7 mouse cellular contexts compared by ENCODE assay signal in the genomic region with DNA sequence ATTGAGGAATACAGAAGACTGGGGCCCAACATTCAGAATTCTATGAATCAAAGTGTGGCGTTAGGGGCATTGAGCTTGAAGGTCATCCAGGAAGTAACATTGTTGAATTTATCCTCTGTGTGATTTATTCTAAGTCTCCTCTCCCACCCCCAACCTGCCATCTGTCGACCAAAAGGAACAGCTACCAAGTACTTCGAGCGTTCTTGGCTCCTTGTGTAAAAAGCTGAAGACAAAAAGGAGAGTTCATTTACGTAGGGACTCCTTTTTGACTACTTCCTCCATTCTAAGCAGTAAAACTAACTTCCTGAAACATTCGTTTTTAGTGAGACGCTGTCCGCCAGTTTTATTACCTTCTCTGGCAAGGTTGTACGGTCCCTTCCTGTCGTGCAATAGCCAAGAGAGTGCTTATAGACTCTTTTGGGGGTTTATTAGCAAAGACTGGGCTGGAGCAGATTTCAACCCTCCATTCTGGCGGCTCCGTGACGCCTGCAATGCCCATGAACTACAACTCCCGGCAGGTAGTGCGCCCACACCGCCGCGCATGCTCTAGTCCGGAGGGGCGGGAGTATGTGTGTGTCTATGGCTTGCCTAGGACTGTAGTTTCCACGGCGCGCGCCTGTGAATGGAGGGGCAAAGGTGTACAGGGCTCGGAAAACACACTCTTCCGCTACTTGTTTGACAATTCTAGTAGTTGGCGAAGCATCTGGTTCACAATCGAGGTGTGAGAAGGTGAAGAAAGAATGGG. TPM values are rescaled to one million over a fixed set of nuclear protein-coding genes. Genes with fewer than 3 reads are reported as not detected.
A peak's percentile ranks its signal among the peaks of the same experiment; 100 is the strongest.
DNase-seq lines count a peak whose midpoint lies in the region; ATAC-seq lines count a peak whose summit lies in the region.

No protein-coding gene starts in this region.

- no peaks in the 10 kb centered on the region for H3K9me3 ChIP-seq in embryonic facial prominence, embryonic 10.5 days
- H3K9me3 ChIP-seq in limb, embryonic 10.5 days (replicated peaks): no peaks in the 10 kb centered on the region
- H3K9me3 ChIP-seq in midbrain, embryonic 13.5 days: no peaks in the 10 kb centered on the region

- peak overlapping the region; percentile 92 for H3K27ac ChIP-seq in embryonic facial prominence, embryonic 10.5 days (replicated peaks)
- peak overlapping the region; percentile 95 for H3K27ac ChIP-seq in limb, embryonic 10.5 days
- peak overlapping the region; percentile 90 for H3K27ac ChIP-seq in midbrain, embryonic 13.5 days

- peaks cover 36% of the 10 kb centered on the region for H3K36me3 ChIP-seq in embryonic facial prominence, embryonic 10.5 days (replicated peaks)
- peaks cover 36% of the 10 kb centered on the region for H3K36me3 ChIP-seq in limb, embryonic 10.5 days
- peaks cover 15% of the 10 kb centered on the region for H3K36me3 ChIP-seq in midbrain, embryonic 13.5 days

- peak overlapping the region; percentile 76 for H3K4me2 ChIP-seq in midbrain, embryonic 13.5 days (replicated peaks)

- under 1% methylated on average over 28 of the region's 28 CpGs for WGBS in embryonic facial prominence, embryonic 10.5 days
- under 1% methylated on average over 28 of the region's 28 CpGs for WGBS in limb, embryonic 10.5 days
- WGBS in midbrain, embryonic 13.5 days: under 1% methylated on average over 28 of the region's 28 CpGs

- peak; percentile 83 for ATAC-seq in granulocyte monocyte progenitor cell, adult 5-6 weeks (replicated peaks; ENCODE audit: poor library complexity, severe bottlenecking)
- ATAC-seq in midbrain, embryonic 13.5 days: peak; percentile 98

- H3K9ac ChIP-seq in midbrain, embryonic 13.5 days (replicated peaks): peak overlapping the region; percentile 73

- H3K4me1 ChIP-seq in embryonic facial prominence, embryonic 10.5 days: peaks cover 17% of the 10 kb centered on the region
- peaks cover 17% of the 10 kb centered on the region for H3K4me1 ChIP-seq in limb, embryonic 10.5 days
- H3K4me1 ChIP-seq in midbrain, embryonic 13.5 days (replicated peaks): peaks cover 33% of the 10 kb centered on the region

- peak; percentile 95 for DNase-seq in adrenal gland, postnatal 10 days
- peak; percentile 93 for DNase-seq in embryonic facial prominence, embryonic 10.5 days (ENCODE audit: low spot score)
- DNase-seq in kidney, adult 11 months: peak; percentile 95
- peak; percentile 90 for DNase-seq in limb, embryonic 10.5 days (ENCODE audit: low spot score)
- peak; percentile 92 for DNase-seq in spleen, adult 12 weeks (ENCODE audit: low spot score)

- H3K4me3 ChIP-seq in embryonic facial prominence, embryonic 10.5 days: peak overlapping the region; percentile 83
- H3K4me3 ChIP-seq in limb, embryonic 10.5 days: peak overlapping the region; percentile 86
- peak overlapping the region; percentile 74 for H3K4me3 ChIP-seq in midbrain, embryonic 13.5 days (replicated peaks)

- no peaks in the 10 kb centered on the region for H3K27me3 ChIP-seq in embryonic facial prominence, embryonic 10.5 days (replicated peaks; ENCODE audit: low read depth, poor library complexity, severe bottlenecking)
- H3K27me3 ChIP-seq in limb, embryonic 10.5 days (ENCODE audit: low read depth, poor library complexity, severe bottlenecking): no peaks in the 10 kb centered on the region
- H3K27me3 ChIP-seq in midbrain, embryonic 13.5 days: no peaks in the 10 kb centered on the region

RNA-seq across cellular contexts. Expression of a gene that starts 0.7 kb away (rescaled TPM):
- 10 to 100 TPM; 72.4 to 81.2 TPM for total RNA-seq in adrenal gland, postnatal 10 days (2021)
- polyA plus RNA-seq in embryonic facial prominence, embryonic 10.5 days (2016; fragmentation: Nextera tagmentation; extraction: Ambion mirVana): 33.8 and 35.3 TPM in 2 replicates
- 54.0 and 64.3 TPM in 2 replicates for total RNA-seq in granulocyte monocyte progenitor cell, adult 5-6 weeks (2014; fragmentation: Nextera tagmentation)
- 125 and 148 TPM in 2 replicates for total RNA-seq in granulocyte monocyte progenitor cell, adult 5-6 weeks (2017)
- polyA plus RNA-seq in limb, embryonic 10.5 days (2016; fragmentation: Nextera tagmentation; extraction: Ambion mirVana): 30.5 and 38.1 TPM in 2 replicates
- polyA plus RNA-seq in midbrain, embryonic 13.5 days (2015; fragmentation: Nextera tagmentation; extraction: Ambion mirVana): 22.9 and 24.6 TPM in 2 replicates

RNA-seq across cellular contexts. Expression of a gene that starts 1.0 kb away (rescaled TPM):
- total RNA-seq in adrenal gland, postnatal 10 days (2021): 10 to 100 TPM; 18.9 to 23.4 TPM
- polyA plus RNA-seq in embryonic facial prominence, embryonic 10.5 days (2016; fragmentation: Nextera tagmentation; extraction: Ambion mirVana): 25.6 and 27.7 TPM in 2 replicates
- total RNA-seq in granulocyte monocyte progenitor cell, adult 5-6 weeks (2014; fragmentation: Nextera tagmentation): 20.2 and 45.2 TPM in 2 replicates
- total RNA-seq in granulocyte monocyte progenitor cell, adult 5-6 weeks (2017): 13.7 and 22.3 TPM in 2 replicates
- polyA plus RNA-seq in limb, embryonic 10.5 days (2016; fragmentation: Nextera tagmentation; extraction: Ambion mirVana): 26.2 and 30.1 TPM in 2 replicates
- polyA plus RNA-seq in midbrain, embryonic 13.5 days (2015; fragmentation: Nextera tagmentation; extraction: Ambion mirVana): 27.8 and 28.8 TPM in 2 replicates

RNA-seq across cellular contexts. Expression of a gene that starts 39.7 kb away (rescaled TPM):
- 10 to 100 TPM in 1 of 2 experiments, 1 to 10 TPM in 1; 5.8 to 13.8 TPM for total RNA-seq in adrenal gland, postnatal 10 days (2021)
- 1.6 and 1.7 TPM in 2 replicates for polyA plus RNA-seq in embryonic facial prominence, embryonic 10.5 days (2016; fragmentation: Nextera tagmentation; extraction: Ambion mirVana)
- total RNA-seq in granulocyte monocyte progenitor cell, adult 5-6 weeks (2014; fragmentation: Nextera tagmentation): 11.4 TPM in 1 of 2 replicates, not detected in the other
- 0.26 and 0.43 TPM in 2 replicates for total RNA-seq in granulocyte monocyte progenitor cell, adult 5-6 weeks (2017)
- 0.84 and 1.5 TPM in 2 replicates for polyA plus RNA-seq in limb, embryonic 10.5 days (2016; fragmentation: Nextera tagmentation; extraction: Ambion mirVana)
- 5.8 and 5.9 TPM in 2 replicates for polyA plus RNA-seq in midbrain, embryonic 13.5 days (2015; fragmentation: Nextera tagmentation; extraction: Ambion mirVana)

RNA-seq across cellular contexts. Expression of a gene that starts 49.4 kb away (rescaled TPM):
- 10 to 100 TPM; 14.7 to 16.6 TPM for total RNA-seq in adrenal gland, postnatal 10 days (2021)
- polyA plus RNA-seq in embryonic facial prominence, embryonic 10.5 days (2016; fragmentation: Nextera tagmentation; extraction: Ambion mirVana): 16.9 and 19.1 TPM in 2 replicates
- 14.1 and 14.6 TPM in 2 replicates for total RNA-seq in granulocyte monocyte progenitor cell, adult 5-6 weeks (2014; fragmentation: Nextera tagmentation)
- 10.6 and 14.2 TPM in 2 replicates for total RNA-seq in granulocyte monocyte progenitor cell, adult 5-6 weeks (2017)
- 15.2 and 19.1 TPM in 2 replicates for polyA plus RNA-seq in limb, embryonic 10.5 days (2016; fragmentation: Nextera tagmentation; extraction: Ambion mirVana)
- polyA plus RNA-seq in midbrain, embryonic 13.5 days (2015; fragmentation: Nextera tagmentation; extraction: Ambion mirVana): 14.4 and 15.1 TPM in 2 replicates

Comparison
In these comparisons a context has a peak if more than half of its experiments do, and no peak if none do; other contexts are left out.
1. Peak in every context shown above with its lines: DNase-seq, ATAC-seq, H3K4me3 ChIP-seq and H3K27ac ChIP-seq.